Mouse (Mus musculus): ENCODE results near the gene Aldh3b3.

- no peak for TF ChIP-seq CTCF (IDR thresholded peaks at IDR 0.05; ENCODE audit: borderline replicate concordance, control insufficient read depth, extremely low read depth, insufficient read depth, low read length, poor library complexity)
- TF ChIP-seq POLR2A (IDR thresholded peaks at IDR 0.05; ENCODE audit: control insufficient read depth, extremely low read depth, insufficient read depth, low read length, poor library complexity), result no peak
These were observed 56.4 kb downstream of the Aldh3b3 start for GRCm38 (mm10) chr19:4014802-4015201.
